Mouse (Mus musculus): ENCODE measurements at regions not wholly inside any gene's neighbourhood (a gene's known extent, or its start where the extent isn't known, plus 50 kb on each side); places are given as distances from the start of the nearest gene placed in this dataset.
A peak's percentile ranks its signal among the peaks of the same experiment; 100 is the strongest.
"Not testable (repeated sequence)": the region's sequence is repeated elsewhere in the genome, so short reads cannot be mapped to it uniquely, and the experiment has no call there.

- DNase-seq, result not testable (repeated sequence)
These were observed 106.8 kb upstream of the Arid1b start for GRCm38 (mm10) chr17:4887331-4887730.

GRCm38 (mm10) chr17:4889577-4889976 is 104.6 kb upstream of the Arid1b start:
- DNase-seq, result no peak

- no peak for DNase-seq
These were observed 104.0 kb upstream of the Arid1b start for GRCm38 (mm10) chr17:4890131-4890530.

GRCm38 (mm10) chr17:4891576-4891975 is 102.6 kb upstream of the Arid1b start:
- DNase-seq, result no peak

GRCm38 (mm10) chr17:4894756-4895330 is 99.3 kb upstream of the Arid1b start:
- DNase-seq, result not testable (repeated sequence)

- no peak for DNase-seq
These were observed 91.0 kb upstream of the Arid1b start for GRCm38 (mm10) chr17:4903129-4903528.

- DNase-seq, result no peak
These were observed 87.6 kb upstream of the Arid1b start for GRCm38 (mm10) chr17:4906504-4906903.

GRCm38 (mm10) chr17:4907181-4907752 is 86.9 kb upstream of the Arid1b start:
- peak; percentile 33 for DNase-seq

- DNase-seq, result peak; percentile 91
These were observed 86.1 kb upstream of the Arid1b start for GRCm38 (mm10) chr17:4907841-4908571.

GRCm38 (mm10) chr17:4908572-4908965 is 85.6 kb upstream of the Arid1b start:
- no peak for DNase-seq

GRCm38 (mm10) chr17:4910182-4910581 is 84.0 kb upstream of the Arid1b start:
- DNase-seq, result no peak

GRCm38 (mm10) chr17:4913001-4913400 is 81.1 kb upstream of the Arid1b start:
- DNase-seq, result no peak

- DNase-seq, result no peak
These were observed 74.2 kb upstream of the Arid1b start for GRCm38 (mm10) chr17:4919866-4920495.

GRCm38 (mm10) chr17:4921121-4921520 is 73.0 kb upstream of the Arid1b start:
- no peak for DNase-seq

- DNase-seq, result no peak
These were observed 65.5 kb upstream of the Arid1b start for GRCm38 (mm10) chr17:4928631-4929030.

GRCm38 (mm10) chr17:4935268-4935667 is 58.9 kb upstream of the Arid1b start:
- no peak for DNase-seq

GRCm38 (mm10) chr17:4940589-4940988 is 53.5 kb upstream of the Arid1b start:
- no peak for DNase-seq

- no peak for DNase-seq
These were observed 52.8 kb upstream of the Arid1b start for GRCm38 (mm10) chr17:4941286-4941800.

GRCm38 (mm10) chr17:4942868-4943267 is 51.3 kb upstream of the Arid1b start:
- DNase-seq, result no peak

All from adrenal gland, adult 8-10 months (tissue).